Mouse (Mus musculus) liver, embryonic 15.5 days (tissue): ENCODE data around the gene Fam129b. TPM values are rescaled to one million over a fixed set of nuclear protein-coding genes. Genes with fewer than 3 reads are reported as not detected.

Experiments used
- ATAC-seq: fragments of 200-750 bp; cut with Nextera tagmentation; 2 replicates; pipeline ENCODE4 v1.8.0; 2017; ENCODE audit warnings: moderate number of reproducible peaks, mild to moderate bottlenecking, moderate library complexity; ENCODE audit not compliant: insufficient read depth
- H3K27ac ChIP-seq: fragments of 300-500 bp; sonication (generic); replicated peaks from 2 replicates; pipeline ENCODE4 v1.5.1; 2015; ENCODE audit warnings: mild to moderate bottlenecking, inconsistent platforms
- H3K27me3 ChIP-seq: fragments of 300-500 bp; sonication (generic); 2 replicates; pipeline ENCODE4 v1.6.1; 2015; ENCODE audit warnings: mild to moderate bottlenecking, inconsistent platforms
- H3K36me3 ChIP-seq: fragments of 300-500 bp; sonication (generic); replicated peaks from 2 replicates; pipeline ENCODE4 v1.6.1; 2015; ENCODE audit warnings: moderate library complexity, mild to moderate bottlenecking, inconsistent platforms
- H3K4me1 ChIP-seq: fragments of 300-500 bp; sonication (generic); replicated peaks from 2 replicates; pipeline ENCODE4 v1.6.1; 2015; ENCODE audit warnings: inconsistent platforms
- H3K4me2 ChIP-seq: fragments of 300-500 bp; sonication (generic); 2 replicates; pipeline ENCODE4 v1.6.1; 2015; ENCODE audit warnings: moderate library complexity, mild to moderate bottlenecking, inconsistent platforms
- H3K4me3 ChIP-seq: fragments of 300-500 bp; sonication (generic); replicated peaks from 2 replicates; pipeline ENCODE4 v1.5.1; 2015; ENCODE audit warnings: mild to moderate bottlenecking, inconsistent platforms
- H3K9ac ChIP-seq: fragments of 300-500 bp; sonication (generic); 2 replicates; pipeline ENCODE4 v1.6.1; 2015; ENCODE audit warnings: moderate library complexity, mild to moderate bottlenecking, inconsistent platforms
- H3K9me3 ChIP-seq: fragments of 300-500 bp; sonication (generic); replicated peaks from 2 replicates; pipeline ENCODE4 v1.6.1; 2016; ENCODE audit warnings: inconsistent platforms
- WGBS: fragments of 180-500 bp; shearing (Covaris S2); methylation state at CpG from one replicate; pipeline ENCODE4 v1.1.7; 2015; ENCODE audit warnings: mixed read lengths; ENCODE audit not compliant: insufficient replicate concordance; 5-methylcytosine and 5-hydroxymethylcytosine counted together
- polyA plus RNA-seq: library from polyadenylated mRNA; unstranded; fragments of >200 nt; fragmentation: Nextera tagmentation; extraction: Ambion mirVana; gene quantifications from 2 replicates; pipeline ENCODE4 v1.2.1, GENCODE M21; 2015

Gene Fam129b
- polyA plus RNA-seq, 1 experiment from 2014 or later: 8.5 TPM

DNA sequence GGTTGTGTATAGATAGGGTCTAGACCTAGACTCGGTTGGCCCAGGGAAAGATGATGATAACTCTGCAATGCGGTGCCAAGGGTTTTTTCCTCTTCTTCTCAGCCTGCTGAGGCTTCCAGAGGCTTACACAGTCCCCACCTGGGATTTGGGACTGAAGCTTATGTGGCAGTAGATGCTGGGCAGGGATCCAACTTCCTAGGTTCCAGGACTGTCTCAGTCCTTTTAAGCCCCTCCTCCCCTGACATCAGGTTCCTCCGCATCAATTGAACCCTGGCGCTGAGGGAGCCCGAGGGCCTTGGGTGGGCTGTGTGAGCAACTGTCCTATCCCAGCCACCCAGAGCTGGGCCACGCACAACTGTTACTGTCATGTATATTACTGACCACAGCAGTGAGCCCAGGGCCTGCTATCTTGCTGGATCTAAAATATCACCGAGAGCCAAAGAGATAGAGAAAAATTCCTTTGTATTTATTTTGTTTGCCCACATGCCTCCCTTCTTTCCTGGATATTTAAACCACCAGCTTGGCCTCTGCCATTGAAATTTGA lies 35.8 kb downstream of the Fam129b start:
- no peak for ATAC-seq
- Histone ChIP-seq H3K9ac (no peak overlapping the region), H3K27ac (no peak overlapping the region), H3K36me3 (0 out of 2 replicates have a peak, but pooled peaks cover 6% of the 10 kb centered on the region), H3K4me1 (peaks cover 37% of the 10 kb centered on the region), H3K4me3 (no peak overlapping the region), H3K9me3 (no peaks in the 10 kb centered on the region), H3K4me2 (no peak overlapping the region), H3K27me3 (no peaks in the 10 kb centered on the region)
- WGBS: 74% methylated on average over 7 of the region's 7 CpGs

DNA sequence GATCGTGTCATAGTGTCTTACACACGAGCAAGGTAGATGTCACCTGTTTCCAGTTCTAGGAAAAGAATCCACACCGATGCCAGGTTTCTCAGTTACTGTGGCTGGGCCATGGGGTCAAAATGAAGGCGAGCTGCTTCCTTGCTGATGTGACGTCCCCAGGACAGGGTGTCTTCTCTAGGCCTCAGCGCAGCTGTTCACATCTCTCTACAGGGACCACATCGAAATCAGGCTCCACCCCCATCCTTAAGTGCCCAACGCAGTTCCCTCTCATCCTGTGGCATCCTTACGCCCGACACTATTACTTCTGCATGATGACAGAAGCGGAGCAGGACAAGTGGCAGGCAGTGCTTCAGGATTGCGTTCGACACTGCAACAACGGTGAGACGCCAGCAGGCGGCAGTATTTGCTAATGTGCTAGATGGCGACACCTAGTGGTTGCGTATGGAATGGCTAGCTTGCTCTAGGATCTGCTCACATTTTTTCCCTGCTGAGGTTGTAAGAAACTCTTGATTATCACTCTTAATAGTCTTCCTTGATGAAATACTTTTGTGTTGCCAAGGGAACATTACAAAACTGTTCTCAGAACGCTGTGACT lies 36.4 kb downstream of the Fam129b start:
- no peak for ATAC-seq
- H3K9ac ChIP-seq: no peak overlapping the region

DNA sequence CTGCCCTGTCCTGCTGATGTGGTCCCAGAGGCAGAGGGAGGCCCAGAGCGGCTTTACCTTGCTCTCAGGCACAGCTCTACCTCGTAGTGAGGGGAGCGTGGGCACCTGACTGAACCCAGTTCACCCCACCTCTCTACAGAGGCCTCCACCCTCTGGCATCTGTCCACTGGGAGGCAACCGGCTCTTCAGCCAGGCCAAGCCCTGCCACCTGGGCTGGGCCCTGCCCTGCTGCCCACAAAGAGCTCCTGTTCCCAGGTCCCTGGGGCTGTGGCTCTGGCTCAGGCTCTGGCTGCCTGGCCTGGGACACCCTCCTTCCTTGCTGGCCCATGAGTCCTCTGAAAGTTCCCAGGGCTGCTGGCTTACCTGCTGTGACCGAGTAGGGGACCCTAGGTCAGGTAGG lies 38.4 kb downstream of the Fam129b start:
- ATAC-seq: no peak
- H3K27me3 ChIP-seq: no peaks in the 10 kb centered on the region
- H3K4me1 ChIP-seq: peaks cover 29% of the 10 kb centered on the region
- WGBS: 53% methylated on average over 5 of the region's 5 CpGs
- H3K9ac ChIP-seq: no peak overlapping the region
- no peak overlapping the region for H3K4me3 ChIP-seq
- peak overlapping the region; percentile 48 for H3K27ac ChIP-seq
- H3K4me2 ChIP-seq: no peak overlapping the region
- peaks cover 6% of the 10 kb centered on the region; the same call in 1 of the 2 replicates for H3K36me3 ChIP-seq
- no peaks in the 10 kb centered on the region for H3K9me3 ChIP-seq

More for the DNA sequence above, 36.4 kb downstream of the Fam129b start:
- Histone ChIP-seq H3K9me3 (no peaks in the 10 kb centered on the region), H3K27me3 (no peaks in the 10 kb centered on the region), H3K4me2 (no peak overlapping the region), H3K36me3 (0 out of 2 replicates have a peak, but pooled peaks cover 6% of the 10 kb centered on the region), H3K4me3 (no peak overlapping the region), H3K4me1 (peaks cover 33% of the 10 kb centered on the region), H3K27ac (no peak overlapping the region)
- 28% methylated on average over 19 of the region's 19 CpGs for whole genome bisulfite sequencing

DNA sequence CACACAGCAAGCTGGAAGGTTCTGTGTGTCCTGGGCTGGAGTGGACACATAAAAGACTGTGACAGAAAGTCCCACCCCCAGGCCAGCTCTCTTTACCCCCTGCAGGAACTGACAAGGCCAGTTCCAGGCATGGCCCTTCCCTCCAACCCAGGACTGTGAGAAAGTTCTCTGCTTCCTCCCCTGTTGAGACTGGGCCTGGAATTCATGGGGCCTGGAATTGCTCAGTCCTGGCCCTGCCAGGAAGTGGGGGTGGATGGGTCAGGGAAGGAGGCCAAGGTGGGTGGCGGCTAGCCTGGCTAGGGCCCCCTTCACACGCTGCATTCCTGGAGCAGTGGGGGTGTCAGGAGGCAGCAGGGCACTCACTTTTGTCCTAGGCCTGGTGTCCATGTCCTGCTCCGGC lies 39.0 kb downstream of the Fam129b start:
- peaks cover 6% of the 10 kb centered on the region; the same call in 1 of the 2 replicates for H3K36me3 ChIP-seq
- no peak overlapping the region; the same call in 1 of the 2 replicates for H3K9ac ChIP-seq
- H3K9me3 ChIP-seq: no peaks in the 10 kb centered on the region
- WGBS: 62% methylated on average over 3 of the region's 3 CpGs
- no peak overlapping the region for H3K4me3 ChIP-seq
- peaks cover 29% of the 10 kb centered on the region for H3K4me1 ChIP-seq
- peak overlapping the region; percentile 48 for H3K27ac ChIP-seq
- ATAC-seq: peak; percentile 41
- H3K4me2 ChIP-seq: no peak overlapping the region
- no peaks in the 10 kb centered on the region for H3K27me3 ChIP-seq

DNA sequence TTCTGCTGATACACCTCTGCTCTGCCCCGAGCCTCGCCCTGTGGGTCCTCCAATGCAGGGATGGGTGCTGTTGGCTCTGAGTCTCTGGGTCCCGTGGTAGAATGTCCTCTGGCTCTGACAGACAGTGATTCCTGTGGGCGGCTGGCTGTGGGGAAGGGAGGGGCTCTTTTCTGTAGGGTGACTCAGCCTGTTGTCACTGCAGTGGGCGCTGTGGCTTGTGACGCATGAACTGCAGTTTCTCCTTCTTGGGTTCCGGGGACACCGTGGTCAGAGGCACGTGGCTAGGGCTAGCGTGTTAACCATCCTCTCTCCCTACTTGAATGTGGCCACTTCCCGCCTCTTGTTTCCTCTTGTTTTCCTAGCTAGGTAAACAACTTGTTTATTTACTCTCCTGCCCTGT lies 41.6 kb downstream of the Fam129b start:
- no peak for ATAC-seq
- 24% methylated on average over 11 of the region's 11 CpGs for WGBS
- no peaks in the 10 kb centered on the region for H3K27me3 ChIP-seq
- H3K4me2 ChIP-seq: no peak overlapping the region
- H3K4me1 ChIP-seq: peaks cover 27% of the 10 kb centered on the region
- no peak overlapping the region for H3K4me3 ChIP-seq
- no peak overlapping the region for H3K9ac ChIP-seq
- H3K36me3 ChIP-seq: peaks cover 9% of the 10 kb centered on the region
- peak overlapping the region; percentile 54; the same call in 1 of the 2 replicates for H3K27ac ChIP-seq
- H3K9me3 ChIP-seq: no peaks in the 10 kb centered on the region

DNA sequence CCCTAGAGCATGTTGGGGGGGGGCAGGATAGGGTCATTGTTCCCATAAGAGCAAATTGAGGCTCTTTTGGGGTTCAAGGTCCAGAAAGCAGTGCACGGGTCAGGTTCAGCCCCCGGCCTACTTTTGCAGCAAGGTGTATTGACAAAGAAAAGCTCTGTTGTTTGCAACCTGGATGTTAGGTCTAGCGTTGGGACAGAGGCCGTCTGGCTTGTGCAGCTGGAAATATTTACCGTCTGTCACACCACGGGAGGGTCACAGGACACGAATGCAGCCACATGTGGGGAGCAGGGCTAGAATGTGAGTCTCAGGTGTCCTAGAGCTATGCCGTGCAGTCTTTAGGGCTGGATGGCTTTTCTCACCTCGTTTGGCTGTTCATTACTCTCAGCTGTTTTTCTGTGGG lies 42.5 kb downstream of the Fam129b start:
- Histone ChIP-seq H3K4me3 (no peak overlapping the region), H3K27ac (peak overlapping the region; percentile 69), H3K4me1 (peaks cover 27% of the 10 kb centered on the region), H3K9me3 (no peaks in the 10 kb centered on the region), H3K4me2 (no peak overlapping the region), H3K9ac (no peak overlapping the region), H3K36me3 (peaks cover 17% of the 10 kb centered on the region), H3K27me3 (no peaks in the 10 kb centered on the region)
- WGBS: 63% methylated on average over 9 of the region's 9 CpGs
- peak; percentile 64 for ATAC-seq

DNA sequence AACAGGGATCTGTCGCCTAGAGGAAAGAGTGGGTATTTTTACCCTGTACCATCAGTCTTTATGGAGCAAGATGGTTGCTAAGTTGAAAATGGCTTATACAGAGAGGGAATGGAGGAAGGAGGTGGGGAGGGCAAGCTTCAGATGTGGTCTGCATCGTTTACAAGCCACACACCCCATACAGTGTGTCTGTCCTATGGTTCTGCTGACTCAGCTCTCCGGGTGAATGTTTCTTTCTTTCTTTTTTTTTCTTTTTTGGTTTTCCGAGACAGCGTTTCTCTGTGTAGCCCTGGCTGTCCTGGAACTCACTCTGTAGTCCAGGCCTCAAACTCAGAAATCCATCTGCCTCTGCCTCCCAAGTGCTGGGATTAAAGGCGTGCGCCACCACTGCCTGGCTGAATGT lies 45.3 kb downstream of the Fam129b start:
- H3K27ac ChIP-seq: no peak overlapping the region
- H3K4me3 ChIP-seq: no peak overlapping the region
- no peak overlapping the region for H3K9ac ChIP-seq
- ATAC-seq: no peak
- H3K27me3 ChIP-seq: no peaks in the 10 kb centered on the region
- no peak overlapping the region for H3K4me2 ChIP-seq
- peaks cover 19% of the 10 kb centered on the region for H3K36me3 ChIP-seq
- 69% methylated on average over 7 of the region's 7 CpGs for WGBS
- H3K4me1 ChIP-seq: peaks cover 15% of the 10 kb centered on the region
- no peaks in the 10 kb centered on the region for H3K9me3 ChIP-seq

DNA sequence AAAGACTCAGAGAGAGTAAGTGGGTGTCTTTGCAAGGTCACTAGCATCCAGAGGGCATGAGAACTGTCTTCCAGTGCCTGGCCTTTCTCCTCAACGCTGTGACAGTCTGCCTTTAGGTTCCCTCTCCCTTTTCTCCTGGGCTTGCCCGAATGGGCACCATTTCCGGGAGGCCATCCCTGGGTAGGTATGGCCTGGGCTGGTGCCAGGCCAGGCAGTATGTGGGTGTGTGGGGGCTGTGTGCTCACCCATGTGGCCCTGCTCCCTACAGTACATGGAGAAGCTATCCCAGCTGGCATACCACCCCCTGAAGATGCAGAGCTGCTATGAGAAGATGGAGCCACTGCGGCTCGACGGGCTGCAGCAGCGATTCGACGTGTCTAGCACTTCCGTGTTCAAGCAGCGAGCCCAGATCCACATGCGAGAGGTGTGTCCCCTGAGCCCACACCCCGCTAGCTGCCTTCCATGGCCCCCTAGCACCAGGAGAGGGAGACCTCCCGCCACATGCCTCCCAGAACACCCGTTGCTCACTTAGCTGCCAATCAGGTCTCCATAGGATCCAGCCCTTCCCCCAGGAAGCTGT lies 46.0 kb downstream of the Fam129b start:
- H3K36me3 ChIP-seq: peaks cover 19% of the 10 kb centered on the region
- no peak for ATAC-seq
- WGBS: 76% methylated on average over 15 of the region's 15 CpGs
- H3K4me3 ChIP-seq: no peak overlapping the region
- H3K27me3 ChIP-seq: no peaks in the 10 kb centered on the region
- H3K9ac ChIP-seq: no peak overlapping the region
- no peak overlapping the region for H3K27ac ChIP-seq
- H3K4me1 ChIP-seq: peaks cover 15% of the 10 kb centered on the region
- no peak overlapping the region for H3K4me2 ChIP-seq
- H3K9me3 ChIP-seq: no peaks in the 10 kb centered on the region

DNA sequence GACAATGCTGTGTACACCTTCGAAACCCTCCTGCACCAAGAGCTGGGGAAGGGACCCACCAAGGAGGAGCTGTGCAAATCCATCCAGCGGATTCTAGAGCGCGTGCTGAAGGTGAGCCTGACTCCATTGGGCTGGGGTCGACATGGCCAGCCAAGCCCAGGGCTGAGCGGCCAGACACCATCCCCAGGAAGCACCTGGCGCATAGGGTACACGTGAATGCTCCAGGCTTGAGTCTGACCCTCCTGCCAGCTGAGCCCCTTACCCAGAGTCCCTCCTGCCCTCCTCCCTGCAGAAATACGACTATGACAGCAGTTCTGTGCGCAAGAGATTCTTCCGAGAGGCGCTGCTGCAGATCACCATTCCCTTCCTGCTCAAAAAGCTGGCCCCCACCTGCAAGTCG lies 46.6 kb downstream of the Fam129b start:
- Histone ChIP-seq H3K27me3 (no peaks in the 10 kb centered on the region), H3K9me3 (no peaks in the 10 kb centered on the region), H3K27ac (no peak overlapping the region), H3K9ac (no peak overlapping the region), H3K4me3 (no peak overlapping the region), H3K4me1 (peaks cover 14% of the 10 kb centered on the region), H3K36me3 (peaks cover 19% of the 10 kb centered on the region), H3K4me2 (no peak overlapping the region)
- no peak for ATAC-seq
- 81% methylated on average over 13 of the region's 13 CpGs for WGBS

DNA sequence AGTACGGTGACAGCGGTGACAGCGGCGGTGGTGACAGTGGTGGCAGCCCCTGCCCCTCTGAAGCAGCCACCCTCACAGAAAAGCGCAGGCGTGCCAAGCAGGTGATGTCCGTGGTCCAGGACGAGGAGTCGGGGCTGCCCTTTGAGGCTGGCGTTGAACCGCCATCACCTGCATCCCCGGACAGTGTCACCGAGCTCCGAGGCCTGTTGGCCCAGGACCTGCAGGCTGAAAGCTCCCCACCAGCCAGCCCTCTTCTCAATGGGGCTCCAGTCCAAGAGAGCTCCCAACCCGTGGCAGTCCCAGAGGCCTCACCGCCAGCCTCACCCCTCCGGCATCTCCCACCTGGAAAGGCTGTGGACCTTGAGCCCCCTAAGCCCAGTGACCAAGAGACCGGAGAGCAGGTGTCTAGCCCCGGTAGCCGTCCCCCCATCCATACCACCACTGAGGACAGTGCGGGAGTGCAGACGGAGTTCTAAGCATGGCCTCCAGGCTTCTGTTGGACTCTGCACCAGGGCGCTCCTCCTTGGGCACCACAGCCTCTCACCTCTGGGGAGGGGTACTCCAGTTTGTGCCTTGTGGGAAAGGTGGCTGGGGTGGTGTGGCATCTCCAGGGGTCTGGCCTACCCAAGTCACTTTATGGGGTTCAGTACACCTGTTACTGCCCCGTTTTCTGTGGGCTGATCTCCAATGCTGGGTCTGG lies 47.8 kb downstream of the Fam129b start:
- peaks cover 19% of the 10 kb centered on the region for H3K36me3 ChIP-seq
- no peak for ATAC-seq
- H3K4me2 ChIP-seq: no peak overlapping the region
- no peak overlapping the region for H3K9ac ChIP-seq
- no peak overlapping the region for H3K27ac ChIP-seq
- no peaks in the 10 kb centered on the region for H3K27me3 ChIP-seq
- no peak overlapping the region for H3K4me3 ChIP-seq
- H3K9me3 ChIP-seq: no peaks in the 10 kb centered on the region
- WGBS: 82% methylated on average over 24 of the region's 24 CpGs
- peaks cover 14% of the 10 kb centered on the region for H3K4me1 ChIP-seq

DNA sequence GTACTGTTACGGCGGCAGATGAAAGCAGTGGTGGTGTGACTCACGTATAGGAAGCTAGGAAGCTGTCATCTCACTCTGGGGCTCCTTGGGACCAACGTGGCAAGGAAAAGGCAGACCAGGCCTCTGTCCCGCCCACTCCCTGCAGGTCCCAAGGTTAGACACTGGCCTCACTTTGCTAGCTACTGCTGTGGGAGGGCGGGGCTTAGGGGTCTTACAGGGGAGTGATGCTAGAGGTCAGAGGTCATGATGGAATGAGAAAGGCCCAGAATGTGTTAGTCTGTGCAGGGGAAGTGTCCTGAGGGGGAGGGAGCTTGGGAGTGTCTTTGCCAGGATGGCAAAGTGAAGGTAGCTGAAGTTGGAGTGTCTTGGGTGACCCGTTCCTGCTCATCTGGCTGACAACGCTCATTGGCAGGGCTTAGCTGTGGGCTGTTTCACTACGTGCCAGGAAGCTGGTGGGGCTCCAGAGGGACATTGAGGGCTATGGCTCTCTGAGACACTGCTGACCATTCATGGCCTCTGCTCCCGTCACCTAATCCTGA lies 48.5 kb downstream of the Fam129b start:
- 65% methylated on average over 10 of the region's 10 CpGs for WGBS
- Histone ChIP-seq H3K9me3 (no peaks in the 10 kb centered on the region), H3K4me3 (no peak overlapping the region), H3K27me3 (no peaks in the 10 kb centered on the region), H3K27ac (no peak overlapping the region), H3K36me3 (peaks cover 19% of the 10 kb centered on the region), H3K9ac (no peak overlapping the region), H3K4me1 (peaks cover 19% of the 10 kb centered on the region), H3K4me2 (no peak overlapping the region)
- ATAC-seq: no peak
